ENCODE assay signal across 8 mouse cellular contexts in genomic region chr12:108206641-108207040, GRCm38 (mm10). TPM values are rescaled to one million over a fixed set of nuclear protein-coding genes. Genes with fewer than 3 reads are reported as not detected.
DNase-seq lines count a peak whose midpoint lies in the region; ATAC-seq and TF ChIP-seq lines count a peak whose summit lies in the region.

No protein-coding gene starts in this region.

- no peak overlapping the region for H3K4me2 ChIP-seq in stomach, embryonic 14.5 days (replicated peaks; ENCODE audit: low read depth, low read length)

- no peaks in the 10 kb centered on the region for H3K9me3 ChIP-seq in stomach, embryonic 14.5 days (ENCODE audit: control insufficient read depth, low read depth, low read length)

- H3K4me3 ChIP-seq in cortical plate, adult 2 months (ENCODE audit: insufficient read depth, low read length), result no peak overlapping the region
- no peak overlapping the region for H3K4me3 ChIP-seq in kidney, adult 2 months (ENCODE audit: insufficient read depth, low read depth, low read length)
- no peak overlapping the region for H3K4me3 ChIP-seq in liver, adult 2 months (ENCODE audit: insufficient read depth, low read depth, low read length)
- H3K4me3 ChIP-seq in stomach, embryonic 14.5 days (ENCODE audit: low read depth, low read length), result no peak overlapping the region

- no peaks in the 10 kb centered on the region; the same call in 1 of the 2 replicates for H3K36me3 ChIP-seq in kidney, adult 2 months (ENCODE audit: control insufficient read depth, insufficient read depth, low read length)
- peaks cover 2% of the 10 kb centered on the region; the same call in 1 of the 2 replicates for H3K36me3 ChIP-seq in liver, adult 2 months (ENCODE audit: control insufficient read depth, insufficient read depth, low read length)
- peaks cover 28% of the 10 kb centered on the region for H3K36me3 ChIP-seq in stomach, embryonic 14.5 days (ENCODE audit: control insufficient read depth, insufficient read depth, low read length)

- H3K79me2 ChIP-seq in liver, adult 2 months (ENCODE audit: control insufficient read depth, insufficient read depth, low read length), result no peaks in the 10 kb centered on the region

- no peak overlapping the region for H3K9ac ChIP-seq in liver, adult 2 months (ENCODE audit: low read depth, low read length)
- 0 out of 2 replicates have a peak overlapping the region, but pooled peaks have one; percentile 10 for H3K9ac ChIP-seq in stomach, embryonic 14.5 days (replicated peaks; ENCODE audit: low read depth, low read length)

- peak; percentile 66 for ATAC-seq in stomach, embryonic 14.5 days (ENCODE audit: insufficient number of reproducible peaks, insufficient read depth, low FRiP score, low read depth)

- 13% methylated on average over 5 of the region's 5 CpGs for WGBS in kidney, adult 2 months
- 14% methylated on average over 5 of the region's 5 CpGs for WGBS in liver, adult 2 months
- 11% methylated on average over 5 of the region's 5 CpGs for WGBS in stomach, embryonic 14.5 days

- no peak overlapping the region for H3K27ac ChIP-seq in cortical plate, adult 2 months (ENCODE audit: insufficient read depth, low read length)
- H3K27ac ChIP-seq in kidney, adult 2 months (ENCODE audit: insufficient read depth, low read depth, low read length), result no peak overlapping the region
- no peak overlapping the region for H3K27ac ChIP-seq in liver, adult 2 months (replicated peaks; ENCODE audit: insufficient read depth, low read depth, low read length)
- H3K27ac ChIP-seq in stomach, embryonic 14.5 days (ENCODE audit: low read length), result no peak overlapping the region

- peaks cover 3% of the 10 kb centered on the region; the same call in 1 of the 2 replicates for H3K4me1 ChIP-seq in cortical plate, adult 2 months (ENCODE audit: control insufficient read depth, insufficient read depth, low read length)
- H3K4me1 ChIP-seq in kidney, adult 2 months (ENCODE audit: control insufficient read depth, insufficient read depth, low read length), result no peaks in the 10 kb centered on the region
- peaks cover 8% of the 10 kb centered on the region for H3K4me1 ChIP-seq in liver, adult 2 months (ENCODE audit: control insufficient read depth, insufficient read depth, low read length)
- H3K4me1 ChIP-seq in stomach, embryonic 14.5 days (ENCODE audit: control insufficient read depth, insufficient read depth, low read length), result 0 out of 2 replicates have a peak, but pooled peaks cover 3% of the 10 kb centered on the region

- intact Hi-C loops in gastrocnemius, postnatal 14 days (cut with DNase I; ENCODE audit: low total_unique reads), result no loop called here

- H3K27me3 ChIP-seq in kidney, adult 2 months (replicated peaks; ENCODE audit: control insufficient read depth, insufficient read depth, low read length), result no peaks in the 10 kb centered on the region
- H3K27me3 ChIP-seq in liver, adult 2 months (ENCODE audit: control insufficient read depth, insufficient read depth, low read length), result no peaks in the 10 kb centered on the region
- no peaks in the 10 kb centered on the region for H3K27me3 ChIP-seq in stomach, embryonic 14.5 days (ENCODE audit: control insufficient read depth, insufficient read depth, low read length)

- peak; percentile 74 for TF ChIP-seq CTCF in cortical plate, adult 2 months (IDR thresholded peaks at IDR 0.05; ENCODE audit: extremely low read depth, insufficient read depth, low read length)
- peak; percentile 79 for TF ChIP-seq CTCF in kidney, adult 2 months (conservative IDR thresholded peaks at IDR 0.05; ENCODE audit: insufficient read depth, insufficient read length, low read depth, low read length)
- peak; percentile 89 for TF ChIP-seq CTCF in liver, adult 2 months (IDR thresholded peaks at IDR 0.05; ENCODE audit: low read depth, low read length)

- DNase-seq in ovary, postnatal 10 days (ENCODE audit: low spot score), result peak; percentile 55
- DNase-seq in ovary, adult 18-20 months (ENCODE audit: low spot score), result no peak
- DNase-seq in gastrocnemius, postnatal 14 days, result peak; percentile 79
- peak; percentile 71 for DNase-seq in kidney, adult 2 months
- DNase-seq in liver, adult 2 months (ENCODE audit: extremely low read depth, low read depth, low spot score), result peak; percentile 7
- DNase-seq in naive thymus-derived CD4-positive, alpha-beta T cell, adult 2 months (ENCODE audit: low read depth), result peak; percentile 73

- TF ChIP-seq POLR2A in cortical plate, adult 2 months (IDR thresholded peaks at IDR 0.05; ENCODE audit: extremely low read depth, insufficient read depth, low read length), result no peak
- no peak for TF ChIP-seq POLR2A in kidney, adult 2 months (IDR thresholded peaks at IDR 0.05; ENCODE audit: low read depth, low read length)
- no peak for TF ChIP-seq POLR2A in liver, adult 2 months (IDR thresholded peaks at IDR 0.05; ENCODE audit: extremely low read depth, insufficient read depth, low read length)

RNA-seq across cellular contexts. Expression of gene Ccnk, which starts 27.3 kb away (rescaled TPM):
- polyA plus RNA-seq in cortical plate, adult 2 months (2012; rRNA removed), result 24.0 and 24.8 TPM in 2 replicates
- 10 to 100 TPM; 28.2 to 35.0 TPM for total RNA-seq in gastrocnemius, postnatal 14 days (2021)
- 11.4 and 12.6 TPM in 2 replicates for polyA plus RNA-seq in kidney, adult 2 months (2012; rRNA removed)
- total RNA-seq in liver, adult 2 months (2014; rRNA removed), result 4.1 and 5.9 TPM in 2 replicates
- 5.8 and 8.5 TPM in 2 replicates for polyA plus RNA-seq in liver, adult 2 months (2012; rRNA removed)
- polyA plus RNA-seq in stomach, embryonic 14.5 days (2014; fragmentation: Nextera tagmentation; extraction: Ambion mirVana), result 5.9 and 8.0 TPM in 2 replicates

RNA-seq across cellular contexts. Expression of gene Setd3, which starts 27.5 kb away (rescaled TPM):
- polyA plus RNA-seq in cortical plate, adult 2 months (2012; rRNA removed), result 107 and 110 TPM in 2 replicates
- total RNA-seq in gastrocnemius, postnatal 14 days (2021), result 10 to 100 TPM; 69.6 to 75.0 TPM
- polyA plus RNA-seq in kidney, adult 2 months (2012; rRNA removed), result 32.5 and 38.5 TPM in 2 replicates
- total RNA-seq in liver, adult 2 months (2014; rRNA removed), result 60.9 and 70.4 TPM in 2 replicates
- 17.6 and 19.3 TPM in 2 replicates for polyA plus RNA-seq in liver, adult 2 months (2012; rRNA removed)
- 74.2 and 80.8 TPM in 2 replicates for polyA plus RNA-seq in stomach, embryonic 14.5 days (2014; fragmentation: Nextera tagmentation; extraction: Ambion mirVana)
